Mouse (Mus musculus): ENCODE data around the gene Elp5.

DNA sequence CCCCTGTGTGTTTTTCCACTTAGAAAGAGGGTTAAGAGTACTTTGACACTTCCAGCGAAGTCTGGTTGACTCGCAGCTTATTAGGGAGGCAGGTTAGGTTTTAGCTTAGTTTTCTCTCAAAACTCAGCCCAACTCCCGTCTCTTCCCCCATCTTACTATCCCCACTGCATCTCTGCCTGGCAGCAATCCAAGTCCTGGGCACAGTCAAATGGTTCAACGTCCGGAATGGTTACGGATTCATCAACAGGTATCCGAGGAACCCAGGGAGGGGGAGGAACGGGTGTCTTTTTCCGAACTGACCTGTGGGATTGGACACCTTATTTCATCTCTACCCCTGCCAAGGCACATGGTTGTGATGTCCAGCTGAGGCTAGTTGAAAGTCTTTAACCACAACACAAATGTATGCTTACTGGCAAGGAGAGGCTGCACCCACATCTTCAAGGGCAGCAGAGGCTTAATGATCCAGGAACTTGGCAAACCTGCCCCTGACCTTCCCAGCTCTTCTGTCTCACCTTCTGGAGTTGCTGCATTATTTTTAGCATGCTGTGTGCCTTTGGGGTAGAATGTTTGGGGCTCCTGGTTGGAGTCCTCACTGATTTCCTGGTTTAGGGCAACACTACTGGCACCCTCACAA lies 45.5 kb downstream of the Elp5 start:
- TF ChIP-seq POLR2A (IDR thresholded peaks at IDR 0.05; ENCODE audit: low read depth, low read length) (no peak), RAD21 (IDR thresholded peaks at IDR 0.05; ENCODE audit: low read depth, low read length) (no peak), E2F4 (IDR thresholded peaks at IDR 0.05; ENCODE audit: insufficient replicate concordance, low read depth, low read length) (no peak), CTCF (conservative IDR thresholded peaks at IDR 0.05 in 1 of 2, IDR thresholded peaks at IDR 0.05 in 1 of 2; ENCODE audit: low read depth in 2 of 2, low read length in 2 of 2) (no peak), HCFC1 (IDR thresholded peaks at IDR 0.05; ENCODE audit: low read depth, low read length) (no peak), USF2 (conservative IDR thresholded peaks at IDR 0.05; ENCODE audit: low read depth, low read length) (no peak), EP300 (IDR thresholded peaks at IDR 0.05; ENCODE audit: low read length) (no peak), NELFE (IDR thresholded peaks at IDR 0.05; ENCODE audit: low read depth, low read length) (no peak), USF1 (IDR thresholded peaks at IDR 0.05; ENCODE audit: low read depth, low read length) (no peak), ZMIZ1 (IDR thresholded peaks at IDR 0.05; ENCODE audit: low read depth, low read length) (no peak), CHD2 (IDR thresholded peaks at IDR 0.05; ENCODE audit: low read length) (no peak), MEF2A (IDR thresholded peaks at IDR 0.05; ENCODE audit: borderline replicate concordance, low read depth, low read length) (no peak), ZKSCAN1 (IDR thresholded peaks at IDR 0.05; ENCODE audit: borderline replicate concordance, low read depth, low read length) (no peak)
